Mouse (Mus musculus) E14TG2a.4 (cell line): ENCODE results near the gene Nrip3.

ENCODE experiments used
- CTCF ChIP-seq: conservative IDR thresholded peaks from 2 replicates; pipeline ENCODE4 v1.5.1; 2014; ENCODE audit warnings: low read length
- NANOG ChIP-seq: IDR thresholded peaks from 2 replicates; pipeline ENCODE4 v1.6.1; 2014; ENCODE audit warnings: borderline replicate concordance, low read length, mixed read lengths
- POU5F1 ChIP-seq: IDR thresholded peaks from 2 replicates; pipeline ENCODE4 v1.6.1; 2014; ENCODE audit warnings: low read length, borderline replicate concordance

- TF ChIP-seq CTCF (no peak), POU5F1 (no peak), NANOG (no peak)
Observed at GRCm38 (mm10) chr7:109790818-109791217, 9.0 kb upstream of the Nrip3 start.
